Mouse (Mus musculus) embryonic facial prominence, embryonic 15.5 days (tissue): ENCODE measurements at regions not wholly inside any gene's neighbourhood (a gene's known extent, or its start where the extent isn't known, plus 50 kb on each side); places are given as distances from the start of the nearest gene placed in this dataset.

Experiments used
- ATAC-seq: fragments of 200-750 bp; cut with Nextera tagmentation; 2 replicates; pipeline ENCODE4 v1.8.0; 2017; ENCODE audit warnings: low read depth, moderate TSS enrichment; ENCODE audit not compliant: insufficient number of reproducible peaks, low FRiP score, low TSS enrichment
- H3K27ac ChIP-seq: fragments of 300-500 bp; sonication (generic); replicated peaks from 2 replicates; pipeline ENCODE4 v1.5.1; 2015; ENCODE audit warnings: mild to moderate bottlenecking, inconsistent platforms
- H3K27me3 ChIP-seq: fragments of 300-500 bp; sonication (generic); 2 replicates; pipeline ENCODE4 v1.6.1; 2015; ENCODE audit warnings: inconsistent platforms
- H3K36me3 ChIP-seq: fragments of 300-500 bp; sonication (generic); 2 replicates; pipeline ENCODE4 v1.6.1; 2015; ENCODE audit warnings: mild to moderate bottlenecking, inconsistent platforms
- H3K4me1 ChIP-seq: fragments of 300-500 bp; sonication (generic); 2 replicates; pipeline ENCODE4 v1.6.1; 2015; ENCODE audit warnings: inconsistent platforms
- H3K4me2 ChIP-seq: fragments of 300-500 bp; sonication (generic); replicated peaks from 2 replicates; pipeline ENCODE4 v1.6.1; 2015; ENCODE audit warnings: mild to moderate bottlenecking, inconsistent platforms
- H3K4me3 ChIP-seq: fragments of 300-500 bp; sonication (generic); replicated peaks from 2 replicates; pipeline ENCODE4 v1.5.1; 2015; ENCODE audit warnings: mild to moderate bottlenecking, inconsistent platforms
- H3K9ac ChIP-seq: fragments of 300-500 bp; sonication (generic); 2 replicates; pipeline ENCODE4 v1.6.1; 2015; ENCODE audit warnings: inconsistent platforms
- H3K9me3 ChIP-seq: fragments of 300-500 bp; sonication (generic); replicated peaks from 2 replicates; pipeline ENCODE4 v1.6.1; 2016; ENCODE audit warnings: inconsistent platforms
- WGBS: fragments of 180-500 bp; shearing (Covaris S2); methylation state at CpG from one replicate; pipeline ENCODE4 v1.1.7; 2015; 5-methylcytosine and 5-hydroxymethylcytosine counted together

DNA sequence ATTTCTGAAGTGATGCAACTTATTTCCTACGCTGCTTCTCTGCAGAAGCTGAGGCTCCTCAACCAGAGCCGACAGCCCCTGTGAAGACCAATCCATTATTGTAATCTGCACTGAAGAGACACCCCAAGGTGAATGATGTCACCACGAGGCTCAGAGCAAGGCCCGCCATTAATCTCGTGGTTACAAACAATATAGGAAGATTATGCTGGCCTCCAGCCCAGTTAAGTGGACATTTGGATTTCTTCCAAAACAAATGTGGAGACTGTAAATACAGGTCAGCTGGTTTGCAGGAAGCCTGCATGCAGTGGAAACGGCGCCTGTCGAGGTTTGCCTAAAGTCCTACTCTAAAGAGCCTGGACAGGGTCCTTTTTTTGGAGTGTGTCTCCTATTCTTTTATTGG, 390.6 kb upstream of the Zmiz1 start:
- H3K4me1 ChIP-seq: peaks cover 49% of the 10 kb centered on the region
- H3K36me3 ChIP-seq: no peaks in the 10 kb centered on the region
- WGBS: 48% methylated on average over 8 of the region's 8 CpGs
- no peak overlapping the region for H3K9ac ChIP-seq
- 0 out of 2 replicates have a peak, but pooled peaks have one; percentile 16 for ATAC-seq
- H3K4me2 ChIP-seq: no peak overlapping the region
- no peak overlapping the region for H3K4me3 ChIP-seq
- no peaks in the 10 kb centered on the region for H3K9me3 ChIP-seq
- 0 out of 2 replicates have a peak, but pooled peaks cover 3% of the 10 kb centered on the region for H3K27me3 ChIP-seq
- no peak overlapping the region; the same call in 1 of the 2 replicates for H3K27ac ChIP-seq

- H3K36me3 ChIP-seq: no peaks in the 10 kb centered on the region
- ATAC-seq: no peak
Measured at GRCm38 (mm10) chr14:25073143-25073542, 385.8 kb upstream of the Zmiz1 start.

GRCm38 (mm10) chr14:25074022-25074800, 384.8 kb upstream of the Zmiz1 start:
- Histone ChIP-seq H3K4me2 (no peak overlapping the region), H3K36me3 (no peaks in the 10 kb centered on the region), H3K9me3 (no peaks in the 10 kb centered on the region), H3K9ac (no peak overlapping the region), H3K27me3 (no peaks in the 10 kb centered on the region), H3K27ac (no peak overlapping the region), H3K4me1 (peaks cover 3% of the 10 kb centered on the region; the same call in 1 of the 2 replicates), H3K4me3 (no peak overlapping the region)
- no peak for ATAC-seq
- WGBS: 85% methylated on average over 9 of the region's 9 CpGs

More at GRCm38 (mm10) chr14:25073143-25073542, 385.8 kb upstream of the Zmiz1 start:
- WGBS: 51% methylated on average over 5 of the region's 5 CpGs
- Histone ChIP-seq H3K4me3 (no peak overlapping the region), H3K9me3 (no peaks in the 10 kb centered on the region), H3K27me3 (no peaks in the 10 kb centered on the region), H3K9ac (no peak overlapping the region), H3K4me1 (peaks cover 9% of the 10 kb centered on the region), H3K4me2 (no peak overlapping the region), H3K27ac (no peak overlapping the region)

DNA sequence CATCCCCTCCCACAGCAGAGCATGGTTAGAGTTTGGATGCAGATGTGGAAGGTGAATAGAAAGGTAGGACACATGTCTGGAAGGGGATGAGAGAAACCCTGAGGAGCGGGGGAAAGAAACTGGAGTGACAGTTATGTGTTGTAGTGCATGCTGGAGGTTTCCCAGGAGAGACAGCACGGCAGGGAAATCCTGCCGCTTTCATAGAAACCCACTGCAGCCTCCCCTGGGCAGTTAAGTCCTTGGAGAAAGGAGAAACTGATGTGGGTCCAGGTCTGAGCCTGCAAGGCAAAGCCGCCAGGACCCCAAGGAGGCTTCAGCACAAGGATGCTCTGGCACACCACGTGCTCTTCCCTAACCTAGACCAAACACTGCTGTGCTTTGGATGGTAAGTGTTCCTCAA, 384.1 kb upstream of the Zmiz1 start:
- no peaks in the 10 kb centered on the region for H3K27me3 ChIP-seq
- ATAC-seq: no peak

GRCm38 (mm10) chr14:25080431-25080830, 378.6 kb upstream of the Zmiz1 start:
- Histone ChIP-seq H3K9me3 (no peaks in the 10 kb centered on the region), H3K4me3 (no peak overlapping the region), H3K4me1 (no peaks in the 10 kb centered on the region; the same call in 1 of the 2 replicates), H3K4me2 (no peak overlapping the region), H3K36me3 (no peaks in the 10 kb centered on the region), H3K27me3 (no peaks in the 10 kb centered on the region), H3K27ac (no peak overlapping the region), H3K9ac (no peak overlapping the region)
- 80% methylated on average over 3 of the region's 3 CpGs for WGBS
- no peak for ATAC-seq

More for the DNA sequence above, 384.1 kb upstream of the Zmiz1 start:
- H3K4me3 ChIP-seq: no peak overlapping the region
- peaks cover 3% of the 10 kb centered on the region; the same call in 1 of the 2 replicates for H3K4me1 ChIP-seq
- no peak overlapping the region for H3K27ac ChIP-seq
- no peaks in the 10 kb centered on the region for H3K36me3 ChIP-seq
- no peak overlapping the region for H3K9ac ChIP-seq
- no peaks in the 10 kb centered on the region for H3K9me3 ChIP-seq
- no peak overlapping the region for H3K4me2 ChIP-seq
- WGBS: 80% methylated on average over 5 of the region's 5 CpGs

DNA sequence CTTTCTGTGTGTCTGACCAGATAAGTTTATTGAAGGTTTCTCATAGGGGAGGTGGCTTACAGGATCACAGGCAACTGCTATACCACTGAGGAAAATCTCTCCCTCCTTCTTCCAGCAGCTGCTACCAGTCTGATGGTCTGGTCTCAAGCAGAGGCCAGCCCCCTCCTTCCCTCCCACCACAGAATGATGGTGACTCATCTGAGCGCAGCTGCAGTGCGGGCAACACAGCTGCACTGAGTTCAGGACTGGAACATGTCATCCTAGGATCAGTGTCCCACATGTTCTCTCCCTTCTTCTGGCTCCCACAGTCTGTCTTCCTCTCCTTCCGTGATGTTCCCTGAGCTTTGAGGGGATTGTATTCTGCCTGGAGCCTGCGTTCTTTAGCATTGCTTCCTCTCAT, 375.1 kb upstream of the Zmiz1 start:
- WGBS: 61% methylated on average over 4 of the region's 4 CpGs
- no peak overlapping the region for H3K27ac ChIP-seq
- ATAC-seq: no peak
- H3K4me1 ChIP-seq: no peaks in the 10 kb centered on the region
- no peaks in the 10 kb centered on the region for H3K9me3 ChIP-seq
- H3K4me3 ChIP-seq: no peak overlapping the region
- H3K9ac ChIP-seq: no peak overlapping the region
- H3K4me2 ChIP-seq: no peak overlapping the region
- no peaks in the 10 kb centered on the region for H3K36me3 ChIP-seq
- no peaks in the 10 kb centered on the region for H3K27me3 ChIP-seq

GRCm38 (mm10) chr14:25096786-25097185, 362.2 kb upstream of the Zmiz1 start:
- no peaks in the 10 kb centered on the region for H3K9me3 ChIP-seq
- no peak overlapping the region for H3K9ac ChIP-seq
- no peak for ATAC-seq
- H3K36me3 ChIP-seq: no peaks in the 10 kb centered on the region
- no peak overlapping the region for H3K4me3 ChIP-seq
- H3K4me1 ChIP-seq: 0 out of 2 replicates have a peak, but pooled peaks cover 7% of the 10 kb centered on the region
- H3K27me3 ChIP-seq: no peaks in the 10 kb centered on the region
- no peak overlapping the region for H3K27ac ChIP-seq
- no peak overlapping the region for H3K4me2 ChIP-seq
- WGBS: 68% methylated on average over 3 of the region's 3 CpGs

GRCm38 (mm10) chr14:25105391-25105790, 353.6 kb upstream of the Zmiz1 start:
- WGBS: 48% methylated on average over 10 of the region's 10 CpGs
- H3K9me3 ChIP-seq: no peaks in the 10 kb centered on the region
- ATAC-seq: peak; percentile 80
- H3K4me2 ChIP-seq: no peak overlapping the region
- H3K36me3 ChIP-seq: no peaks in the 10 kb centered on the region
- peaks cover 20% of the 10 kb centered on the region for H3K4me1 ChIP-seq
- H3K9ac ChIP-seq: no peak overlapping the region
- H3K27me3 ChIP-seq: no peaks in the 10 kb centered on the region
- no peak overlapping the region for H3K4me3 ChIP-seq
- H3K27ac ChIP-seq: peak overlapping the region; percentile 53

DNA sequence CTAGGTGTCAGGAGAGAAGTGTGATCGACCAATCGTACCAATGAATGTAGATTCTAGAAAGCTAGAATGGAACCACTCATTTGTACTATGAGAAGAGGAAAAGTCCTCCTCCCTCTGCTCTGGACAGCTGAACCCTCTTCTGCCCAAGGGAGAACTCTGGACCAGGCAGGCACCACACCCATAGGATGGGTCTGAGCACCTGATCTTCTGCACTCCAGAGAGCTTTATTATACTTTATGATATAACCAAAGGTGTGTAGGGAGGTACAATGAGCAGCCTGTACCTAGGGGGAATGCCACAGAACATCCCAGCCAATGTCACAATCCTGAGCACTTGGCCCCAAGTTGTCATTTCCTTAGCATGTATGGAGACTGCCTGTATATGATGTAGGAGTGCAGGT, 352.5 kb upstream of the Zmiz1 start:
- 98% methylated on average over 2 of the region's 2 CpGs for WGBS
- no peaks in the 10 kb centered on the region for H3K9me3 ChIP-seq
- H3K27me3 ChIP-seq: no peaks in the 10 kb centered on the region
- no peak overlapping the region for H3K27ac ChIP-seq
- H3K4me1 ChIP-seq: peaks cover 20% of the 10 kb centered on the region
- no peaks in the 10 kb centered on the region for H3K36me3 ChIP-seq
- H3K9ac ChIP-seq: no peak overlapping the region
- H3K4me3 ChIP-seq: no peak overlapping the region
- no peak overlapping the region for H3K4me2 ChIP-seq
- no peak for ATAC-seq

DNA sequence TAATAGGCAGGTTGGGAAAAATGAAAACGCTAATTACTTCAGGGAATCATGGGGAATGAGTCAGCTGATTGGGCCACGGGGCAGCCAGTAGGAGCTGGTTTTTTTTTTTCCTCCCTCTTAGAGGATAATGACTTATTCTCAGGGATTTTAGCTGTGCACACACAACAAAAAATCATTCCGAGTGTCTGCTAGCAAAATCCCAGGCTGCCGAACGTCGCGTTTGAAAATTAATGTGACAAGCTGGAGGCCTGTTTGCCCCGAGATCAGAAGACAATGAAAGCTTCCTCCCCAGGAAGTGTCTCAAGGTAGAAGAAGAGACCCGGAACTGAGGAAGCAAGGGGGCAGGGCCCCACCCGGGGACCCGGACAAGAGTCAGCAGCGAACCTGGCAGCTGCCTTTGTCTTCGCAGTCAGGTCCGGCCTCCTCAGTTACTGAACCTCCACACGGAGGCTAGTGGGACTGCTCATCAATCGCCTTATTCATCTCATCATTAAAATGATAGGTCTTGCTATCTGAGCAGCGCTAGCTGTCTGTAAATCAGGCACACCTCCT, 350.8 kb upstream of the Zmiz1 start:
- Histone ChIP-seq H3K9me3 (no peaks in the 10 kb centered on the region), H3K36me3 (no peaks in the 10 kb centered on the region), H3K27me3 (no peaks in the 10 kb centered on the region), H3K4me2 (peak overlapping the region; percentile 33), H3K27ac (no peak overlapping the region), H3K9ac (no peak overlapping the region), H3K4me3 (no peak overlapping the region; the same call in 1 of the 2 replicates), H3K4me1 (peaks cover 20% of the 10 kb centered on the region)
- 26% methylated on average over 17 of the region's 17 CpGs for WGBS
- ATAC-seq: no peak

- H3K9me3 ChIP-seq: no peaks in the 10 kb centered on the region
- H3K36me3 ChIP-seq: no peaks in the 10 kb centered on the region
- whole genome bisulfite sequencing: 26% methylated on average over 8 of the region's 8 CpGs
- ATAC-seq: 0 out of 2 replicates have a peak, but pooled peaks have one; percentile 58
- H3K4me2 ChIP-seq: peak overlapping the region; percentile 33; the same call in 1 of the 2 replicates
- H3K4me3 ChIP-seq: no peak overlapping the region
- H3K4me1 ChIP-seq: peaks cover 20% of the 10 kb centered on the region
- H3K27ac ChIP-seq: no peak overlapping the region
- H3K27me3 ChIP-seq: no peaks in the 10 kb centered on the region
- no peak overlapping the region for H3K9ac ChIP-seq
Measured at GRCm38 (mm10) chr14:25108701-25109290, 350.2 kb upstream of the Zmiz1 start.
